Mouse (Mus musculus) kidney, adult 2 months (tissue): ENCODE measurements around the gene Gdpgp1.

Experiments
- CTCF ChIP-seq: fragments of 200-500 bp; conservative IDR thresholded peaks from 2 replicates; pipeline ENCODE4 v1.5.1; 2011; ENCODE audit warnings: low read depth, mild to moderate bottlenecking, control low read depth, low read length, moderate library complexity, mixed read lengths; ENCODE audit not compliant: insufficient read depth, insufficient read length
- POLR2A ChIP-seq: fragments of 200-500 bp; IDR thresholded peaks from one replicate; pipeline ENCODE4 v1.6.1; 2011; ENCODE audit warnings: low read depth, low read length, control low read depth

- no peak for TF ChIP-seq CTCF
- TF ChIP-seq POLR2A: no peak
Measured at GRCm38 (mm10) chr7:80186021-80186420, 46.6 kb upstream of the Gdpgp1 start.
